Mouse (Mus musculus) olfactory bulb, adult 2 months (tissue): ENCODE measurements around the gene Ppox.

ENCODE experiments used
- CTCF ChIP-seq: fragments of 200-500 bp; IDR thresholded peaks from 2 replicates; pipeline ENCODE4 v1.5.1; 2012; ENCODE audit warnings: low read depth, mild to moderate bottlenecking, low read length, moderate library complexity; ENCODE audit not compliant: insufficient read depth
- POLR2A ChIP-seq: fragments of 200-500 bp; IDR thresholded peaks from 2 replicates; pipeline ENCODE4 v1.6.1; 2012; ENCODE audit warnings: mild to moderate bottlenecking, low read depth, low read length, moderate library complexity; ENCODE audit not compliant: insufficient read depth

DNA sequence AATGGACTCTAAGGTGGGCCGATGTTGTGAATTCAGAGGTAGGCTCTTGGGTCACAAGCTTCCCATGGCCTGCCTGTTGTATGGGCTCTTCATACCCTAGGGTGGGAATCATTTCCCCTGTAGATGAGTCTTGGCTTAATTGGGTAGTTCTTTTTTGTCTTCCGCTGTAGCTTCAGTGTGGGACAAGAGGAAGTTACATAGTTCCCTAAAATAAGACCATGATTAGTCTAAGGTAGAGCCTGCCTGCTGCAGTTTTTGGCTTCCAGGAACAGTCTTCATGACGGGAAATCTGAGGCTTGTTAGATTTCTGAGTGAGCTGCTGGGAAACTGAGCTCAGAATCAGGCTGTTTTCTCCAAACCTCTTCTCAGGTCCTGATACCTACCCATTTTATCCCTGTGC is 8.9 kb downstream of the Ppox start:
- no peak for TF ChIP-seq CTCF
- TF ChIP-seq POLR2A: no peak
